13 mouse cellular contexts compared by ENCODE assay signal in genomic region chr9:60405777-60406176, GRCm38 (mm10).
DNase-seq lines count a peak whose midpoint lies in the region; ATAC-seq and TF ChIP-seq lines count a peak whose summit lies in the region.
"Had no signal": no experiment of that assay in that cellular context is flagged by ENCODE, and none has a peak within 500 bp of the region (broad histone marks: within the 10 kb centered on the region; RNA-seq: fewer than 3 reads in every experiment).

No protein-coding gene starts in this region.

- no peak overlapping the region for H3K4me3 ChIP-seq in intestine, embryonic 14.5 days (ENCODE audit: low read depth, low read length)
- H3K4me3 ChIP-seq in intestine, postnatal 0 days (ENCODE audit: low read depth, low read length): no peak overlapping the region
- no peak overlapping the region for H3K4me3 ChIP-seq in embryonic facial prominence, embryonic 14.5 days (ENCODE audit: low read depth, low read length)
- H3K4me3 ChIP-seq in forebrain, embryonic 15.5 days: no peak overlapping the region
- H3K4me3 ChIP-seq: midbrain, embryonic 12.5 days; neural tube, embryonic 12.5 days had no signal

- WGBS in intestine, embryonic 14.5 days: 16% methylated on average over 7 of the region's 7 CpGs
- WGBS in intestine, postnatal 0 days: 24% methylated on average over 7 of the region's 7 CpGs
- 41% methylated on average over 7 of the region's 7 CpGs for WGBS in embryonic facial prominence, embryonic 14.5 days
- WGBS in forebrain, embryonic 15.5 days: 84% methylated on average over 7 of the region's 7 CpGs

- TF ChIP-seq CTCF in intestine, postnatal 0 days (IDR thresholded peaks at IDR 0.05; ENCODE audit: low read depth): no peak

- ATAC-seq in intestine, embryonic 14.5 days (replicated peaks; ENCODE audit: low FRiP score, low TSS enrichment, low read depth): no peak
- ATAC-seq in intestine, postnatal 0 days: no peak
- no peak for ATAC-seq in embryonic facial prominence, embryonic 14.5 days (ENCODE audit: low read depth)
- no peak for ATAC-seq in monocyte, adult 5-6 weeks (replicated peaks; ENCODE audit: insufficient number of reproducible peaks, low FRiP score, low TSS enrichment, poor library complexity, severe bottlenecking)
- no peak for ATAC-seq in forebrain, embryonic 15.5 days (replicated peaks)

- H3K36me3 ChIP-seq in intestine, embryonic 14.5 days (ENCODE audit: control insufficient read depth, insufficient read depth, low read length): no peaks in the 10 kb centered on the region
- H3K36me3 ChIP-seq in intestine, postnatal 0 days (ENCODE audit: control insufficient read depth, insufficient read depth): peaks cover under 1% of the 10 kb centered on the region; the same call in 1 of the 2 replicates
- H3K36me3 ChIP-seq in embryonic facial prominence, embryonic 14.5 days (ENCODE audit: control insufficient read depth, insufficient read depth, low read length): no peaks in the 10 kb centered on the region
- H3K36me3 ChIP-seq in forebrain, embryonic 15.5 days: no peaks in the 10 kb centered on the region
- H3K36me3 ChIP-seq: midbrain, embryonic 12.5 days; neural tube, embryonic 12.5 days had no signal

- no peak overlapping the region for H3K4me2 ChIP-seq in intestine, embryonic 14.5 days (ENCODE audit: low read length)
- H3K4me2 ChIP-seq in intestine, postnatal 0 days (replicated peaks; ENCODE audit: low read depth): no peak overlapping the region
- H3K4me2 ChIP-seq in embryonic facial prominence, embryonic 14.5 days (ENCODE audit: low read depth, low read length): no peak overlapping the region
- H3K4me2 ChIP-seq in forebrain, embryonic 15.5 days (replicated peaks): no peak overlapping the region
- H3K4me2 ChIP-seq: midbrain, embryonic 12.5 days; neural tube, embryonic 12.5 days had no signal

- peaks cover 21% of the 10 kb centered on the region for H3K4me1 ChIP-seq in intestine, embryonic 14.5 days (replicated peaks; ENCODE audit: control insufficient read depth, insufficient read depth, low read length)
- no peaks in the 10 kb centered on the region for H3K4me1 ChIP-seq in intestine, postnatal 0 days (replicated peaks; ENCODE audit: control insufficient read depth, insufficient read depth, low read length)
- H3K4me1 ChIP-seq in embryonic facial prominence, embryonic 14.5 days (ENCODE audit: control insufficient read depth, insufficient read depth, low read length): peaks cover 15% of the 10 kb centered on the region
- peaks cover 7% of the 10 kb centered on the region; the same call in 1 of the 2 replicates for H3K4me1 ChIP-seq in forebrain, embryonic 15.5 days

- H3K9ac ChIP-seq in intestine, embryonic 14.5 days (ENCODE audit: low read length): no peak overlapping the region
- no peak overlapping the region for H3K9ac ChIP-seq in intestine, postnatal 0 days (ENCODE audit: low read depth, low read length)
- no peak overlapping the region for H3K9ac ChIP-seq in embryonic facial prominence, embryonic 14.5 days (ENCODE audit: low read depth, low read length)
- H3K9ac ChIP-seq in forebrain, embryonic 15.5 days (replicated peaks): no peak overlapping the region
- H3K9ac ChIP-seq: midbrain, embryonic 12.5 days; neural tube, embryonic 12.5 days had no signal

- H3K27me3 ChIP-seq in intestine, embryonic 14.5 days (replicated peaks; ENCODE audit: control insufficient read depth, insufficient read depth, low read length): no peaks in the 10 kb centered on the region
- no peaks in the 10 kb centered on the region for H3K27me3 ChIP-seq in intestine, postnatal 0 days (replicated peaks; ENCODE audit: control insufficient read depth, insufficient read depth, low read length)
- H3K27me3 ChIP-seq in embryonic facial prominence, embryonic 14.5 days (replicated peaks; ENCODE audit: control insufficient read depth, insufficient read depth, low read length): no peaks in the 10 kb centered on the region
- no peaks in the 10 kb centered on the region for H3K27me3 ChIP-seq in forebrain, embryonic 15.5 days
- H3K27me3 ChIP-seq: midbrain, embryonic 12.5 days; neural tube, embryonic 12.5 days had no signal

- H3K27ac ChIP-seq in intestine, embryonic 14.5 days (ENCODE audit: low read depth): no peak overlapping the region
- no peak overlapping the region for H3K27ac ChIP-seq in intestine, postnatal 0 days (ENCODE audit: low read depth, low read length)
- no peak overlapping the region for H3K27ac ChIP-seq in embryonic facial prominence, embryonic 14.5 days (replicated peaks; ENCODE audit: low read depth, low read length)
- H3K27ac ChIP-seq in forebrain, embryonic 15.5 days (replicated peaks): no peak overlapping the region
- H3K27ac ChIP-seq: midbrain, embryonic 12.5 days; neural tube, embryonic 12.5 days had no signal

- no peaks in the 10 kb centered on the region for H3K9me3 ChIP-seq in intestine, embryonic 14.5 days (ENCODE audit: control insufficient read depth, low read length)
- H3K9me3 ChIP-seq in intestine, postnatal 0 days (ENCODE audit: control insufficient read depth): no peaks in the 10 kb centered on the region
- H3K9me3 ChIP-seq in embryonic facial prominence, embryonic 14.5 days (ENCODE audit: control insufficient read depth, low read length): no peaks in the 10 kb centered on the region
- H3K9me3 ChIP-seq in forebrain, embryonic 15.5 days: no peaks in the 10 kb centered on the region
- H3K9me3 ChIP-seq: midbrain, embryonic 12.5 days; neural tube, embryonic 12.5 days had no signal

- DNase-seq in intestine, embryonic 14.5 days (ENCODE audit: low spot score): peak; percentile 54
- peak; percentile 34 for DNase-seq in adrenal gland, postnatal 10 days
- DNase-seq in embryonic facial prominence, embryonic 14.5 days (ENCODE audit: low spot score): peak; percentile 57
- DNase-seq in kidney, postnatal 36 days: peak; percentile 30 to 35
- no peak for DNase-seq in cerebellum, postnatal 4 days (ENCODE audit: low spot score in 2 of 2)
- DNase-seq: cerebellum, adult 9-11 months; heart, postnatal 36 days; thymus, adult 2 months had no signal

Comparison
In these comparisons a context has a peak if more than half of its experiments do, and no peak if none do; other contexts are left out.
1. DNase-seq: peak in intestine, embryonic 14.5 days (single experiment), adrenal gland, postnatal 10 days (single experiment), embryonic facial prominence, embryonic 14.5 days (single experiment) and kidney, postnatal 36 days (2 of 2); none in cerebellum, postnatal 4 days (0 of 2).